Mouse (Mus musculus): Measurements from ENCODE around the gene Gtf2h2.
"Not testable (repeated sequence)": the region's sequence is repeated elsewhere in the genome, so short reads cannot be mapped to it uniquely, and the experiment has no call there.

The Gtf2h2 gene

DNA sequence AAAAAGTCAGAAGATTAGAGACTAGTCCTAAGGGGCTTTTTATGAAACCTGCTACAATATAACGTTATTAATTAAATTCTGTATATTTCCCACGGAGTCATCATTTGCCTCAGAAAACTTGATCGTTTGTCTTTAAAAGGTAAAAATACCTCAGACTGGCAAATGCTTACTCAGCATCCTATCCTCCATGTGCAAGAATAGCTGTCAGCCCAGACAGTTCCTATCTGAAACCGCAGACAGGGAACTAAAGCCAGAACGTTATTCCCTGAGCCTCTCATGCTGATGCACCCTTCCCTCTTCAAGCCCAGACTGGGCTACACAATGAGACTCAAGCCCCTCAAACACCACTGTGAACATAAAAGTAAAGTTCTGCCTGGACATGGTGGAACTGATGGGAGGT, 2.0 kb downstream of the Gtf2h2 start:
- no peak for DNase-seq (ENCODE audit: low read depth, low spot score)

DNA sequence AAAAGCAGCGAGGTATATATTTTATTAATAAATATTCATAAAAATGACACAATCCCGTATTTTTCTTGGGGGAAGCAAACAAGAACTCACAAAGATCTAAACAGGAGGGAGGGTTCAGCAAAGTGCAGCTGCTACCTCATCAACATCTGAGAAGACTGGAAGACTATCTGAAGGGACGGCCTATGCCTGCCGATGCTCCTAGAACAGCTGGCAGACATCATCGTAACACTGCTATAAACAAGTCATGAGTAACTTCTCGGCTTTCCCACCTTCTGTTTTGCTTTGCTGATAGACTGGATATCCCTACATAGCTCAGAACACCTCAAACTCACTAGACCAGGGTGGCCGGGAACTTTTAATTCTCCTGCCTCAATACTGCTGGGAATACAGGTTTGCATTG, 8.8 kb downstream of the Gtf2h2 start:
- DNase-seq (ENCODE audit: low read depth, low spot score), result no peak

DNA sequence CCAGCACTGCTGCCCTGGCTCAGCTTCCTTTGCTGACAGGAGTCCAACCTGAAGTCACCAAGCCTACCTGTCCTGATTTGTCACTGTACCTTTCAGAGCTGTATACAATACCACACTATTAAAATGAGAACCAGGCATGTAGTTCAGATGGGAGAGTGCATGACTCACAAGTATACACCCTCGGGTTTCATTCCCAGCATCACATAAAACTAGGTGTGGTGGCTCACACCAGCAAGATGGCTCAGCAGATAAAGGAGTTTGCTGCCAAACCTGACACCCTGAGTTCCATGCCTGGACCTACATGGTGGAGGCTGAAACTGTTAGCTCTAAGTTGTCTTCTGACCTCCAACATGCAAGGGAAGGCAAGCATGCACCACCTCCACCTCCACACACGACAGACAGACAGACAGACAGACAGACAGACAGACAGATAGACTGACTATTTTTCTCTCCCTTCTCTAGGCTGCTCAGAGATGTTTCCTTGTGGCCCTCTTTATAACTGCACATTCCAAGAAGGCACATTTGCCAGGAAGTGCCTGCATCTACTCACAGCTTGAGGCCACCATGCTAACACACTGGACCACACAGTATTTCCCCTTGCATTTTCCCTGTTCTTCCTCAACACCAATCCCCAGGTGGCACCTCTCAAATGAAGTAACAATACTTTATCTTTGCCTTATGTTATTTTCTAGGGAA, 28.7 kb downstream of the Gtf2h2 start:
- DNase-seq (ENCODE audit: low read depth, low spot score), result no peak

DNA sequence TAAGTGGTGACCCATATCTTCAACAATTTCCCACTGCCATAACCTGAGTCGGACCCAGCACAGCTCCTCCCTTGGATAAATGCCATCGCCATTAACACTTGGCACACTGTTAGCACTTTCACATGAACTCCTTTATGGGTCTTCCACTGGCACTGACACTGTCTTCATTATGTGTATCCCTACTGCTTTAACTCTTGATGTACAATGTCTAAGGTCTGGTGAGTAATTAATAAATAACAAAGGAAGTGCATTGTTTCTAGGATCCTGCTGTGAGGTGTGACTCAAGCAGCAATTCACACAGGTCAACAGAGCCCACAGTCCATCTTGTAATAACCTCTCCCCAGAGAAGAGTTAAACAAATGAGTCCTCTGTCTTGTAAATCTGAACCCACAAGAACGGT, 31.0 kb downstream of the Gtf2h2 start:
- DNase-seq (ENCODE audit: low read depth, low spot score), result no peak

DNA sequence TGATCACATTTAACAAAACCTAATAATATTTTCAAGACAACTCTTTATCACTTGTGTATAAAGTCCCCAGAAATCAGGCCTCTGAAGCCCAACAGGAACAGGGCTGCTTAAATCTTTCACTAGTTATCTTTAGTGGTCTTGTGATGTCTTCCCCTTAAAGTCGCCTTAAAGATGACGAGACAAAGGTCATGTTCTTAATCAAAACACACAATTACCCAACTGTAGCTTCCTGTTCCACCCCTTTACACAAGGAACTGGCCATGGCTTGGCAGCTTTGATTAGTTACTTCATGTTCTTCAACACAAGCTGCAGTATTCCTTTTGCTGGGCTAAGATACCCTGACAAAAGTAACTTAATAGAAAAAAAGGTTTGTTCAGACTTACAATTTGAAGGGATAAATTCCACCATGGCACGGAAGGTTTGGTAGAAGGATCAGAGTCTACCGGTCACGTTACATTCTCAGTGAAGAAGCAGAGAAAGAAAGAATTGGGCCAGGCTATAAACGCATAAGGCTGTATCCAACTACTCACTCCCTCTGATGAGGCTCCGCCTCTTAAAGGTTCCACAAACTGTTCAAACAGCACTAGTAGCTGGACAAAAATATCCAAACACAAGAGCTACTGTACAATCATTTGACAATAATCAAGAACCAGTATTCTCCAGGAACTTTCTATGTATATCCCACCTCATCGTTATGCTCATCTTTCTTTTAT, 39.8 kb downstream of the Gtf2h2 start, which contains the start of gene Naip1:
Gene Naip1, minus strand, starts transcription at position 455 of the 713 bp plus-strand sequence.
- DNase-seq (ENCODE audit: low read depth, low spot score), result not testable (repeated sequence)

DNA sequence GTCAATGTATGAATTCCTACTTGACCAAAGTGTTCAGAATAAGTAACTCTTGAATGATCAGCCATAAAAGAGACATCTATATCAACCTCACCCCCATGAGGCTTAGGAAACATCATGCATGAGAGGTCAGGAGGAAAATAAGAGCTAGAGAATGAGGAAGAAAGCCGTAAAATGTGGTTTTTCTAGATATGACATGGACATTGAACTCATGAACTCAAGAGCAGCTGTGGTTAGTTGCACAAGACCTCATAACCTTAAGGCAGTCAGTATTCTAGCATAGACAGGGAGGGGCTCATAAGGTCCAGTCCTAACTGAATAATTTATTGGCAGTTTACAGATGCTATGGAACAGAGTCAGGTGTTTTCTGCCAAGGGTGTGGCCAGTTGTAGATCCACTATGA, 42.9 kb downstream of the Gtf2h2 start:
- no peak for DNase-seq (ENCODE audit: low read depth, low spot score)

DNA sequence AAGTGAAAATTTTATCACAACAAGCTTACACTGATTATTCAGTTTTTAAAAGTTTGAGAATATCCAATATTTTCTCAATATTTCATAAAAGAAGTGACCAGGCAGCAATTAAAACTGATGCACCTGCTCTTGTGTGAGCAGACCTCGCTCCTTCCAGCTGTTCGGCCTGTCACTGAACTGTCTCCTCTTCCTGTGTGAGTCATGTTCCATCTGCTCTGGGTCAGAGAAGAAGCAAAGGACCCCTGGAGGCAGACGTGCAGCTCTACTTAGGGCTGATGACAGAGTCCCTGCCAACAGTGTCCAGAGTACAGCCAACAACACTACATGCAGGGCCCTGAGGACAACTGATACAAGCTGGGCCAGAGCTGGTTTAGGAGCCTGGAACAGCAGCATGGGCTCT, 52.3 kb downstream of the Gtf2h2 start:
- peak; percentile 1 for DNase-seq (ENCODE audit: low read depth, low spot score)

DNA sequence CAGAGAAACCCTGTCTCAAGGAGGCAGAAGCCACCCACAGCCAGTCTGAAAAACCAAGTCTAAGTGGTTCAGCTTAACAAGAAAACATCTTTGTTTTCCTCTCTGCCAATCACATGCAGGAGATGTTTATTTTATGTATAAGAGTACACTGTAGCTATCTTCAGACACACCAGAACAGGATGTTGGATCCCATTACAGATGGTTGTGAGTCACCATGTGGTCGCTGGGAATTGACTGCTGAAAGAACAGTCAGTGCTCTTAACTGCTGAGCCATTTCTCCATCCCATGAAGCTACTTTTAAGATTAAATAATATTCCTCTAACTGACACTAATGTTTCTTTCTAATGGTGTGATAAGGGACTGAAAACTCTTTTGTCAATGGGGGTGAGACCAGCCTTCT, 53.7 kb downstream of the Gtf2h2 start:
- no peak for DNase-seq (ENCODE audit: low read depth, low spot score)

DNA sequence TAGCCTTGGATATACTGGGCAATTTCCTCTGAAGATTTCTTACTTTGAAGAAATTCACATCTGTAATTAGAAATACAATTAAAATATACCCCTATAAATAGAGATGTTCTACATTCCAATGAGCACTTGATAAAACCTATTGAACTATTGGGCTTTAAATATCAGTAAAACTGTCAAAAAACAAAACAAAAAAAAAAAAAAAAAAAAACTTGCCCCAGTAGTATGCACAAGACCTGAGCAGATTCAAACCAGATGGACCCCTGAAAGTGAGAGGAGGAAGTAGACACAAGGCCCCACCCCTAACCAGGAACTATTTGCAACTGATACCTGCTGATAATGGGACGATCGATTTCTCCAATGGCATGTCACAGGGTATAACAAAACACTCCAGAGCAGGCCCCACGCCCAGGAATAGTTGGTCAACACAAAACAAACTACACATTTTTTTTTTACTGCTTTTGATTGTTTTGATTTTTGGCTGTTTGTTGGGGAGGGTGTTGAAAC, 55.0 kb downstream of the Gtf2h2 start:
- DNase-seq (ENCODE audit: low read depth, low spot score), result no peak

DNA sequence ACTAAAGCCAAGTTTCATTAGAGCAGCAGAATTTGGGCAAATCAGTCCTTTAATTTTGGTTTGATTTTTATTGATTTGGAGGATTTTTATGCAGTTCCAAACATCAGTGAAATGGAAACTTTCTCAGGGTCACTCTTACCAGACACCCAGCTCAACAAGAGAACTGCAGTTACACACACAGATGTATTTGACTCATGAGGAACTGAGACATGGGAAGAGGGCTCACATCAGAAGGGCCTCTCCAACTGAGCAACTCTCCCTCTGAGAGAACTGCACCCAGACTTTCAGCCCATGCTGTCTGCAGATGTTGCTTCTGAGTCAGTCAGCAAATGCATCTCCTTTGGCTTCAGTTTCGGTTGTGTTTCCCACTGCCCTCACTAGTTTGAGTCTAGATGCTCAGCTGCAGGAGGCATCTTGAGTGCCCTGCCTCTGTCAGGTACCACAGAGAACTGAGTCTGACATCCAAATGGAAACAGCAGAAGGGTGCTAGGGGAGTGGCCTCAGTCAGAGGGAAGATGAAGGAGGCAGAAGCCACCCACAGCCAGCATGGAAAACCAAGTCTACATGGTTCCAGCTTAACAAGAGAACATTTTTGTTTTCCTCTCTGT, 55.7 kb downstream of the Gtf2h2 start:
- not testable (repeated sequence) for DNase-seq (ENCODE audit: low read depth, low spot score)

DNA sequence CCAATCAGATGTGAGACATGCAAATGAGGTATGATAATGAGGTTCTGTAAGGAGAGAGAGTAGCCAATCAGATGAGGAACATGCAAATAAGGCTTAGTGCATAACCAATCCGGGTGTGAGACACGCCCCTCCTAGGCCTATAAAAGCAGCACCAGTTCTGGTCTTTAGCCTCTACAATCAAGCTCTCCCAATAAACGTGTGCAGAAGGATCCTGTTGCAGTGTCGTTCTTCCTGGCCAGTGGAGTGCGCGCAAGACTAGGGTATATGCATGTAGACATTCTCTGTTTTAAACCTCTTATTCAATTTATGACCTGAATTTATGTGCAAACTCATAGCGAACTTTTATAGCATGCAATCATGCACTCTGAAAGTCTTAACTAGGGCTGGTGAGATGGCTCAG, 72.4 kb downstream of the Gtf2h2 start:
- DNase-seq (ENCODE audit: low read depth, low spot score), result not testable (repeated sequence)

DNA sequence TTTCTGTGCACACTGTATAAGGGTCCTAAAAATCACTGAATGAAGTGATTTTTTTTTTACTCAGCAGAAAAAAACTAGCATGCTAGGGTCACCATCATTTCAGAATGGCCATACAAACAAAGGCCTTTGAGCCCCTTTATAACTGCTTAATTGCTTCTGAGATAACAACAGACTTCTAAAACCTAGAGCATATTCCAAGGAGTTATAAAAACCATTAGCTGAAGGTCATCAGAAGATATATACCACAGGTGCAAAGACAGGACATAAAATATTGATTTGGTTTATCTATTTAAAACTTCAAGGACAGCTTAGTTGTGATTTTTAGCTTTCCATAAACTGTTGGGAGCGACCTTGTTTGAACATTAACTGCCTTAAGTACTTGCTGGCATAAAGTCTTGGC, 78.0 kb downstream of the Gtf2h2 start:
- DNase-seq (ENCODE audit: low read depth, low spot score), result no peak

All from CD4-positive, CD25-positive, alpha-beta regulatory T cell, adult 2 months (primary cell).